Mouse (Mus musculus) MEL (cell line): ENCODE results near the gene Igsf21. TPM values are rescaled to one million over a fixed set of nuclear protein-coding genes. Genes with fewer than 3 reads are reported as not detected.

Experiments used
- DNase-seq: peaks from one replicate; pipeline ENCODE4 v3.0.0; 2011; ENCODE audit warnings: low read depth, low spot score
- H3K27ac ChIP-seq: 2 replicates; pipeline ENCODE4 v1.5.1; 2012; ENCODE audit warnings: low read depth, mild to moderate bottlenecking, control low read depth, low read length, moderate library complexity; ENCODE audit not compliant: control insufficient read depth
- H3K27me3 ChIP-seq, 2 experiments: fragments of 150-350 bp in 1 of 2; sonication (generic) in 1 of 2; 2 replicates each; pipeline ENCODE4 v1.6.1; 2012; ENCODE audit warnings: low read length in 2 of 2, mild to moderate bottlenecking in 2 of 2, improper control_type of control experiment in 1 of 2, moderate library complexity in 1 of 2; ENCODE audit not compliant: insufficient read depth in 2 of 2, control insufficient read depth in 1 of 2
- H3K36me3 ChIP-seq, 2 experiments: 2 replicates each; pipeline ENCODE4 v1.6.1; 2012 to 2014; ENCODE audit warnings: low read length in 2 of 2, improper control_type of control experiment in 1 of 2, inconsistent platforms in 1 of 2, mild to moderate bottlenecking in 1 of 2; ENCODE audit not compliant: insufficient read depth in 2 of 2, control insufficient read depth in 1 of 2
- H3K4me1 ChIP-seq, 2 experiments: fragments of 150-350 bp in 1 of 2; sonication (generic) in 1 of 2; 2 replicates each; pipeline ENCODE4 v1.6.1; 2012; ENCODE audit warnings: low read length in 2 of 2, improper control_type of control experiment in 1 of 2, mild to moderate bottlenecking in 1 of 2; ENCODE audit not compliant: insufficient read depth in 2 of 2, control insufficient read depth in 1 of 2
- H3K4me3 ChIP-seq, 2 experiments: fragments of 150-350 bp in 1 of 2; sonication (generic) in 1 of 2; 2 replicates each; pipeline ENCODE4 v1.5.1; 2012; ENCODE audit warnings: low read depth in 2 of 2, low read length in 2 of 2, mild to moderate bottlenecking in 2 of 2, moderate library complexity in 2 of 2, control low read depth in 1 of 2, improper control_type of control experiment in 1 of 2; ENCODE audit not compliant: control insufficient read depth in 1 of 2, insufficient read depth in 1 of 2
- H3K79me2 ChIP-seq: 2 replicates; pipeline ENCODE4 v1.6.1; 2012; ENCODE audit warnings: mild to moderate bottlenecking, low read length, moderate library complexity; ENCODE audit not compliant: control insufficient read depth, poor library complexity, insufficient read depth
- H3K9ac ChIP-seq: 2 replicates; pipeline ENCODE4 v1.6.1; 2012; ENCODE audit warnings: low read depth, mild to moderate bottlenecking, control low read depth, low read length, moderate library complexity; ENCODE audit not compliant: control insufficient read depth, poor library complexity, severe bottlenecking
- H3K9me3 ChIP-seq: fragments of 150-350 bp; sonication (generic); replicated peaks from 2 replicates; pipeline ENCODE4 v1.6.1; 2012; ENCODE audit warnings: mild to moderate bottlenecking, low read length, improper control_type of control experiment, moderate library complexity; ENCODE audit not compliant: insufficient read depth
- CHD2 ChIP-seq: IDR thresholded peaks from 2 replicates; pipeline ENCODE4 v1.6.1; 2011; ENCODE audit warnings: low read length, improper control_type of control experiment
- CTCF ChIP-seq, 3 experiments: IDR thresholded peaks in 2 of 3; conservative IDR thresholded peaks in 1 of 3; 2 replicates each; pipeline ENCODE4 v1.5.1; 2011 to 2012; ENCODE audit warnings: low read length in 3 of 3, low read depth in 2 of 3, mild to moderate bottlenecking in 2 of 3, improper control_type of control experiment in 1 of 3, inconsistent platforms in 1 of 3, mixed read lengths in 1 of 3, moderate library complexity in 1 of 3; ENCODE audit not compliant: control insufficient read depth in 1 of 3, insufficient read depth in 1 of 3, poor library complexity in 1 of 3, severe bottlenecking in 1 of 3
- ELF1 ChIP-seq: IDR thresholded peaks from 2 replicates; pipeline ENCODE4 v1.6.1; 2014; ENCODE audit warnings: low read depth, mild to moderate bottlenecking, inconsistent platforms, low read length, improper control_type of control experiment, moderate library complexity
- EP300 ChIP-seq, 2 experiments: IDR thresholded peaks; 2 replicates each; pipeline ENCODE4 v1.6.1; 2011; ENCODE audit warnings: improper control_type of control experiment in 2 of 2, low read length in 2 of 2, low read depth in 1 of 2, mild to moderate bottlenecking in 1 of 2
- ETS1 ChIP-seq: IDR thresholded peaks from 2 replicates; pipeline ENCODE4 v1.6.1; 2012; ENCODE audit warnings: low read depth, mild to moderate bottlenecking, inconsistent platforms, low read length, improper control_type of control experiment, moderate library complexity
- GABPA ChIP-seq: IDR thresholded peaks from 2 replicates; pipeline ENCODE4 v1.6.1; 2012; ENCODE audit warnings: low read depth, mild to moderate bottlenecking, inconsistent platforms, low read length, improper control_type of control experiment, moderate library complexity
- GATA1 ChIP-seq: IDR thresholded peaks from 2 replicates; pipeline ENCODE4 v1.6.1; 2011; ENCODE audit warnings: low read depth, low read length, improper control_type of control experiment
- HCFC1 ChIP-seq: IDR thresholded peaks from 2 replicates; pipeline ENCODE4 v1.6.1; 2012; ENCODE audit warnings: low read depth, mild to moderate bottlenecking, inconsistent platforms, low read length, improper control_type of control experiment, moderate library complexity
- JUND ChIP-seq: IDR thresholded peaks from 2 replicates; pipeline ENCODE4 v1.6.1; 2011; ENCODE audit warnings: low read depth, mild to moderate bottlenecking, improper control_type of control experiment, low read length
- MAZ ChIP-seq: IDR thresholded peaks from 2 replicates; pipeline ENCODE4 v1.6.1; 2012; ENCODE audit warnings: low read depth, mild to moderate bottlenecking, inconsistent platforms, low read length, improper control_type of control experiment
- MXI1 ChIP-seq: IDR thresholded peaks from 2 replicates; pipeline ENCODE4 v1.6.1; 2011; ENCODE audit warnings: mild to moderate bottlenecking, low read depth, low read length, improper control_type of control experiment
- MYB ChIP-seq: IDR thresholded peaks from 2 replicates; pipeline ENCODE4 v1.6.1; 2011; ENCODE audit warnings: mild to moderate bottlenecking, low read depth, low read length, improper control_type of control experiment
- MYC ChIP-seq: IDR thresholded peaks from 2 replicates; pipeline ENCODE4 v1.6.1; 2011; ENCODE audit warnings: low read depth, mild to moderate bottlenecking, low read length, improper control_type of control experiment, moderate library complexity
- NELFE ChIP-seq: IDR thresholded peaks from 2 replicates; pipeline ENCODE4 v1.6.1; 2011; ENCODE audit warnings: low read depth, low read length, improper control_type of control experiment
- NRF1 ChIP-seq: IDR thresholded peaks from 2 replicates; pipeline ENCODE4 v1.6.1; 2014; ENCODE audit warnings: low read depth, mild to moderate bottlenecking, inconsistent platforms, low read length, improper control_type of control experiment, moderate library complexity; ENCODE audit not compliant: poor library complexity, insufficient read depth, severe bottlenecking
- POLR2A ChIP-seq, 2 experiments: IDR thresholded peaks; 2 replicates each; pipeline ENCODE4 v1.6.1; 2011 to 2012; ENCODE audit warnings: low read length in 2 of 2, mild to moderate bottlenecking in 2 of 2, control low read depth in 1 of 2, improper control_type of control experiment in 1 of 2, low read depth in 1 of 2, moderate library complexity in 1 of 2; ENCODE audit not compliant: control insufficient read depth in 1 of 2, insufficient read depth in 1 of 2, poor library complexity in 1 of 2
- SIN3A ChIP-seq: IDR thresholded peaks from 2 replicates; pipeline ENCODE4 v1.6.1; 2012; ENCODE audit warnings: low read length, improper control_type of control experiment, inconsistent platforms
- TAL1 ChIP-seq: IDR thresholded peaks from 2 replicates; pipeline ENCODE4 v1.6.1; 2012; ENCODE audit warnings: mild to moderate bottlenecking, inconsistent platforms, low read length, moderate library complexity, mixed read lengths
- TBP ChIP-seq: IDR thresholded peaks from 2 replicates; pipeline ENCODE4 v1.8.0; 2011; ENCODE audit warnings: low read depth, low read length, improper control_type of control experiment
- USF2 ChIP-seq, 2 experiments: IDR thresholded peaks; 2 replicates each; pipeline ENCODE4 v1.6.1; 2011 to 2012; ENCODE audit warnings: improper control_type of control experiment in 2 of 2, low read length in 2 of 2, borderline replicate concordance in 1 of 2, inconsistent platforms in 1 of 2, low read depth in 1 of 2, mild to moderate bottlenecking in 1 of 2; ENCODE audit not compliant: insufficient read depth in 1 of 2
- ZNF384 ChIP-seq: IDR thresholded peaks from 2 replicates; pipeline ENCODE4 v1.6.1; 2012; ENCODE audit warnings: low read depth, mild to moderate bottlenecking, inconsistent platforms, low read length, improper control_type of control experiment
- polyA plus RNA-seq, 2 experiments: library from polyadenylated mRNA; stranded (reverse) in 1 of 2; unstranded in 1 of 2; fragments of >175 nt in 1 of 2; fragments of >200 nt in 1 of 2; gene quantifications; 2 replicates each; pipeline versions ENCODE4 v1.2.1 to v1.2.4; 2012; ENCODE audit warnings: low replicate concordance in 2 of 2, low read depth in 1 of 2; ENCODE audit not compliant: insufficient read length in 2 of 2, insufficient read depth in 1 of 2, missing spikeins in 1 of 2
- total RNA-seq: library from RNA; depleted of rRNA; stranded (reverse); fragments of 300-350 nt; gene quantifications from 2 replicates; pipeline ENCODE4 v1.2.3, GENCODE M21; 2012

Igsf21 gene
- total and polyA plus RNA-seq, 3 experiments, result not detected

- Histone ChIP-seq H3K4me3 (no peak overlapping the region), H3K4me1 (no peaks in the 10 kb centered on the region), H3K27me3 (no peaks in the 10 kb centered on the region), H3K9ac (no peak overlapping the region), H3K79me2 (no peaks in the 10 kb centered on the region), H3K27ac (no peak overlapping the region), H3K36me3 (no peaks in the 10 kb centered on the region), H3K9me3 (no peaks in the 10 kb centered on the region)
- no peak for DNase-seq
- TF ChIP-seq MXI1 (no peak), NELFE (no peak)
Measured at GRCm38 (mm10) chr4:140023833-140024232, 222.8 kb downstream of the Igsf21 start.

DNA sequence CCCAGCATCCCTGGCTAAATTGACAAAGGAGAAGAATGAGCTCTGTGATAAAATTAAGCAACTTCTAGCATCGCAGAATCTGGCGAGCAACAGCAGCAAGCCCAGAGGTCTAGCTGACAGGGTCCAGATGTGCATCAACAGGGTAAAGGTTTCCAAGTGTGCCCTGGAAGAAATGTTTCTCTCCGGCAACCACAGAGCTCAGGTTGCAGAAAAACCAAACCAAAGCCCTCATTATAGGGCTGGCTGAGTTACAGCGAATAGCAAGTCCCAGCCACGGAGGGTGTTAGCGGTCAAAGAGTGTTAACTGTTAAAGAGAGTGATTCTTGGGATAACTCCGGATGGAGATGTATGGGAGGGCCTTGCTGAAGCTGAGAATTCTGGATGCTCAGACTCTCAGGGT, 230.7 kb downstream of the Igsf21 start:
- Histone ChIP-seq H3K36me3 (no peaks in the 10 kb centered on the region), H3K4me1 (no peaks in the 10 kb centered on the region), H3K4me3 (no peak overlapping the region), H3K9me3 (no peaks in the 10 kb centered on the region), H3K79me2 (no peaks in the 10 kb centered on the region), H3K27me3 (no peaks in the 10 kb centered on the region), H3K27ac (no peak overlapping the region), H3K9ac (no peak overlapping the region)
- no peak for TF ChIP-seq JUND
- no peak for TF ChIP-seq NRF1
- no peak for TF ChIP-seq CHD2
- TF ChIP-seq MYC, result no peak
- TF ChIP-seq ELF1, result no peak
- no peak for TF ChIP-seq EP300 (IDR thresholded peaks at IDR 0.05; ENCODE audit: low read depth in 1 of 2, low read length in 2 of 2)
- no peak for DNase-seq

- TF ChIP-seq HCFC1 (no peak), SIN3A (no peak), ZNF384 (no peak), EP300 (IDR thresholded peaks at IDR 0.05; ENCODE audit: low read depth in 1 of 2, low read length in 2 of 2) (no peak), USF2 (IDR thresholded peaks at IDR 0.05; ENCODE audit: borderline replicate concordance in 1 of 2, insufficient read depth in 1 of 2, low read depth in 1 of 2, low read length in 2 of 2) (no peak), CHD2 (no peak), MAZ (no peak), GABPA (no peak), TAL1 (no peak), MYB (no peak), POLR2A (IDR thresholded peaks at IDR 0.05; ENCODE audit: control insufficient read depth in 1 of 2, insufficient read depth in 1 of 2, low read depth in 1 of 2, low read length in 2 of 2, poor library complexity in 1 of 2) (no peak), GATA1 (no peak), ELF1 (no peak), ETS1 (no peak), NRF1 (no peak), CTCF (IDR thresholded peaks at IDR 0.05 in 2 of 3, conservative IDR thresholded peaks at IDR 0.05 in 1 of 3; ENCODE audit: control insufficient read depth in 1 of 3, insufficient read depth in 1 of 3, low read depth in 2 of 3, low read length in 3 of 3, poor library complexity in 1 of 3, severe bottlenecking in 1 of 3) (no peak), JUND (no peak), TBP (no peak)
- no peak for DNase-seq
- no peaks in the 10 kb centered on the region for H3K4me1 ChIP-seq
- H3K9me3 ChIP-seq, result no peaks in the 10 kb centered on the region
- no peaks in the 10 kb centered on the region for H3K79me2 ChIP-seq
- H3K27ac ChIP-seq, result no peak overlapping the region
- no peaks in the 10 kb centered on the region for H3K36me3 ChIP-seq
- H3K9ac ChIP-seq, result no peak overlapping the region
- no peak overlapping the region for H3K4me3 ChIP-seq
- no peaks in the 10 kb centered on the region for H3K27me3 ChIP-seq
Measured at GRCm38 (mm10) chr4:140010728-140011470, 235.7 kb downstream of the Igsf21 start.
